Mouse (Mus musculus) lung, postnatal 0 days (tissue): ENCODE measurements around the gene 6430548M08Rik. TPM values are rescaled to one million over a fixed set of nuclear protein-coding genes. Genes with fewer than 3 reads are reported as not detected.

Experiments used
- ATAC-seq: fragments of 200-750 bp; cut with Nextera tagmentation; 2 replicates; pipeline ENCODE4 v1.8.0; 2017; ENCODE audit warnings: moderate library complexity
- DNase-seq: peaks from one replicate; pipeline ENCODE4 v3.0.0-alpha.2; 2016; ENCODE audit warnings: low spot score
- H3K27ac ChIP-seq: fragments of 300-500 bp; sonication (generic); 2 replicates; pipeline ENCODE4 v1.5.1; 2014; ENCODE audit warnings: antibody characterized with exemption, mild to moderate bottlenecking, low read length, mixed read lengths
- H3K27me3 ChIP-seq: fragments of 300-500 bp; sonication (generic); replicated peaks from 2 replicates; pipeline ENCODE4 v1.6.1; 2014; ENCODE audit warnings: low read length, mixed read lengths; ENCODE audit not compliant: insufficient read depth
- H3K36me3 ChIP-seq: fragments of 300-500 bp; sonication (generic); 2 replicates; pipeline ENCODE4 v1.6.1; 2014; ENCODE audit warnings: low read length, mixed read lengths; ENCODE audit not compliant: insufficient read depth
- H3K4me1 ChIP-seq: fragments of 300-500 bp; sonication (generic); 2 replicates; pipeline ENCODE4 v1.6.1; 2014; ENCODE audit warnings: antibody characterized with exemption, low read depth, low read length, mixed read lengths; ENCODE audit not compliant: insufficient read depth
- H3K4me2 ChIP-seq: fragments of 300-500 bp; sonication (generic); replicated peaks from 2 replicates; pipeline ENCODE4 v1.6.1; 2014; ENCODE audit warnings: low read depth, mild to moderate bottlenecking, low read length, moderate library complexity, mixed read lengths
- H3K4me3 ChIP-seq: fragments of 300-500 bp; sonication (generic); 2 replicates; pipeline ENCODE4 v1.5.1; 2014; ENCODE audit warnings: low read depth, low read length
- H3K9ac ChIP-seq: fragments of 300-500 bp; sonication (generic); replicated peaks from 2 replicates; pipeline ENCODE4 v1.6.1; 2014; ENCODE audit warnings: low read depth, mild to moderate bottlenecking
- H3K9me3 ChIP-seq: fragments of 300-500 bp; sonication (generic); 2 replicates; pipeline ENCODE4 v1.6.1; 2016; ENCODE audit warnings: low read length, mixed read lengths
- CTCF ChIP-seq: IDR thresholded peaks from 2 replicates; pipeline ENCODE4 v1.5.1; 2016; ENCODE audit warnings: antibody characterized with exemption, mild to moderate bottlenecking
- EP300 ChIP-seq: IDR thresholded peaks from 2 replicates; pipeline ENCODE4 v1.6.1; 2016; ENCODE audit warnings: antibody characterized with exemption, mild to moderate bottlenecking, control low read depth
- WGBS: fragments of 180-500 bp; shearing (Covaris S2); extraction: QIAGEN DNeasy Blood & Tissue Kit; methylation state at CpG from one replicate; pipeline ENCODE4 v1.1.7; 2014; 5-methylcytosine and 5-hydroxymethylcytosine counted together
- polyA plus RNA-seq: library from polyadenylated mRNA; unstranded; fragments of >200 nt; fragmentation: Nextera tagmentation; extraction: Ambion mirVana; gene quantifications from 2 replicates; pipeline ENCODE4 v1.2.1, GENCODE M21; 2015

6430548M08Rik gene
- polyA plus RNA-seq, 1 experiment from 2014 or later, result 16.3 TPM

GRCm38 (mm10) chr8:120152636-120153035 lies 38.7 kb downstream of the 6430548M08Rik start:
- Histone ChIP-seq H3K9ac (no peak overlapping the region), H3K9me3 (no peaks in the 10 kb centered on the region), H3K4me3 (no peak overlapping the region), H3K4me1 (no peaks in the 10 kb centered on the region), H3K27ac (no peak overlapping the region), H3K4me2 (no peak overlapping the region; the same call in 1 of the 2 replicates), H3K27me3 (no peaks in the 10 kb centered on the region), H3K36me3 (no peaks in the 10 kb centered on the region)
- ATAC-seq, result peak; percentile 80
- peak; percentile 77; the same call in 1 of the 2 replicates for TF ChIP-seq EP300
- no peak for TF ChIP-seq CTCF
- WGBS, result 39% methylated on average over 7 of the region's 7 CpGs
- peak; percentile 71 for DNase-seq

GRCm38 (mm10) chr8:120160366-120160765 lies 46.4 kb downstream of the 6430548M08Rik start:
- 78% methylated on average over 8 of the region's 8 CpGs for WGBS
- no peak overlapping the region for H3K27ac ChIP-seq
- H3K9me3 ChIP-seq, result no peaks in the 10 kb centered on the region
- no peak overlapping the region for H3K9ac ChIP-seq
- no peak overlapping the region for H3K4me3 ChIP-seq
- 0 out of 2 replicates have a peak, but pooled peaks cover 4% of the 10 kb centered on the region for H3K4me1 ChIP-seq
- no peaks in the 10 kb centered on the region for H3K36me3 ChIP-seq
- H3K27me3 ChIP-seq, result no peaks in the 10 kb centered on the region
- ATAC-seq, result no peak
- no peak for DNase-seq
- no peak overlapping the region for H3K4me2 ChIP-seq
- TF ChIP-seq EP300, result no peak
- TF ChIP-seq CTCF, result no peak

GRCm38 (mm10) chr8:120161658-120162403 lies 47.9 kb downstream of the 6430548M08Rik start:
- Histone ChIP-seq H3K36me3 (no peaks in the 10 kb centered on the region), H3K9ac (no peak overlapping the region), H3K9me3 (no peaks in the 10 kb centered on the region), H3K27me3 (no peaks in the 10 kb centered on the region), H3K4me2 (no peak overlapping the region), H3K27ac (no peak overlapping the region), H3K4me3 (no peak overlapping the region), H3K4me1 (0 out of 2 replicates have a peak, but pooled peaks cover 4% of the 10 kb centered on the region)
- TF ChIP-seq CTCF, result no peak
- no peak for TF ChIP-seq EP300
- DNase-seq, result peak; percentile 63
- 52% methylated on average over 16 of the region's 16 CpGs for WGBS
- ATAC-seq, result peak; percentile 73

- WGBS, result 76% methylated on average over 5 of the region's 5 CpGs
- no peaks in the 10 kb centered on the region for H3K9me3 ChIP-seq
- H3K36me3 ChIP-seq, result no peaks in the 10 kb centered on the region
- no peak overlapping the region for H3K9ac ChIP-seq
- H3K4me2 ChIP-seq, result no peak overlapping the region
- 0 out of 2 replicates have a peak, but pooled peaks cover 4% of the 10 kb centered on the region for H3K4me1 ChIP-seq
- no peaks in the 10 kb centered on the region for H3K27me3 ChIP-seq
- ATAC-seq, result no peak
- DNase-seq, result no peak
- TF ChIP-seq EP300 (no peak), CTCF (no peak)
- H3K4me3 ChIP-seq, result no peak overlapping the region
- H3K27ac ChIP-seq, result no peak overlapping the region
Observed at GRCm38 (mm10) chr8:120162404-120162752, 48.4 kb downstream of the 6430548M08Rik start.

GRCm38 (mm10) chr8:120163376-120163775 lies 49.4 kb downstream of the 6430548M08Rik start:
- no peak for TF ChIP-seq CTCF
- Histone ChIP-seq H3K27me3 (no peaks in the 10 kb centered on the region), H3K27ac (no peak overlapping the region), H3K4me3 (no peak overlapping the region), H3K4me2 (no peak overlapping the region), H3K36me3 (no peaks in the 10 kb centered on the region), H3K4me1 (0 out of 2 replicates have a peak, but pooled peaks cover 4% of the 10 kb centered on the region), H3K9me3 (no peaks in the 10 kb centered on the region), H3K9ac (no peak overlapping the region)
- DNase-seq, result no peak
- WGBS, result 67% methylated on average over 8 of the region's 8 CpGs
- no peak for ATAC-seq

GRCm38 (mm10) chr8:120164026-120164425 lies 50.1 kb downstream of the 6430548M08Rik start:
- DNase-seq, result no peak
- Histone ChIP-seq H3K9ac (no peak overlapping the region), H3K36me3 (no peaks in the 10 kb centered on the region), H3K9me3 (no peaks in the 10 kb centered on the region), H3K4me3 (no peak overlapping the region), H3K27me3 (no peaks in the 10 kb centered on the region), H3K4me1 (0 out of 2 replicates have a peak, but pooled peaks cover 4% of the 10 kb centered on the region), H3K4me2 (no peak overlapping the region), H3K27ac (no peak overlapping the region)
- no peak for ATAC-seq
- 80% methylated on average over 5 of the region's 5 CpGs for WGBS
- no peak for TF ChIP-seq CTCF
- TF ChIP-seq EP300, result no peak
